Mouse (Mus musculus) midbrain, postnatal 0 days (tissue): ENCODE data around the gene Ccdc142. TPM values are rescaled to one million over a fixed set of nuclear protein-coding genes. Genes with fewer than 3 reads are reported as not detected.

Experiments used
- ATAC-seq: fragments of 200-750 bp; cut with Nextera tagmentation; 2 replicates; pipeline ENCODE4 v1.8.0; 2017; ENCODE audit warnings: moderate number of reproducible peaks, mild to moderate bottlenecking, moderate TSS enrichment, moderate library complexity; ENCODE audit not compliant: low FRiP score
- DNase-seq: peaks from one replicate; pipeline ENCODE4 v3.0.0-alpha.2; 2015; ENCODE audit warnings: low spot score
- H3K27ac ChIP-seq: fragments of 300-500 bp; sonication (generic); 2 replicates; pipeline ENCODE4 v1.5.1; 2014; ENCODE audit warnings: low read depth, mild to moderate bottlenecking, low read length, mixed read lengths
- H3K27me3 ChIP-seq: fragments of 300-500 bp; sonication (generic); 2 replicates; pipeline ENCODE4 v1.6.1; 2014; ENCODE audit warnings: low read length, control low read depth, mixed read lengths; ENCODE audit not compliant: insufficient read depth
- H3K36me3 ChIP-seq: fragments of 300-500 bp; sonication (generic); 2 replicates; pipeline ENCODE4 v1.6.1; 2014; ENCODE audit warnings: low read length, control low read depth, mixed read lengths; ENCODE audit not compliant: insufficient read depth
- H3K4me1 ChIP-seq: fragments of 300-500 bp; sonication (generic); 2 replicates; pipeline ENCODE4 v1.6.1; 2014; ENCODE audit warnings: mild to moderate bottlenecking, control low read depth, antibody characterized with exemption, low read length, mixed read lengths; ENCODE audit not compliant: insufficient read depth
- H3K4me2 ChIP-seq: fragments of 300-500 bp; sonication (generic); 2 replicates; pipeline ENCODE4 v1.6.1; 2014; ENCODE audit warnings: low read depth, mild to moderate bottlenecking, low read length, mixed read lengths; ENCODE audit not compliant: poor library complexity, severe bottlenecking
- H3K4me3 ChIP-seq: fragments of 300-500 bp; sonication (generic); 2 replicates; pipeline ENCODE4 v1.5.1; 2014; ENCODE audit warnings: low read depth, mild to moderate bottlenecking, low read length, moderate library complexity
- H3K9ac ChIP-seq: fragments of 300-500 bp; sonication (generic); replicated peaks from 2 replicates; pipeline ENCODE4 v1.6.1; 2014; ENCODE audit warnings: mild to moderate bottlenecking, low read length, moderate library complexity, mixed read lengths; ENCODE audit not compliant: poor library complexity, severe bottlenecking
- H3K9me3 ChIP-seq: fragments of 300-500 bp; sonication (generic); 2 replicates; pipeline ENCODE4 v1.6.1; 2016; ENCODE audit warnings: low read length, control low read depth
- CTCF ChIP-seq: IDR thresholded peaks from 2 replicates; pipeline ENCODE4 v1.5.1; 2016; ENCODE audit warnings: antibody characterized with exemption, mild to moderate bottlenecking
- WGBS: fragments of 180-500 bp; shearing (Covaris S2); extraction: QIAGEN DNeasy Blood & Tissue Kit; methylation state at CpG from one replicate; pipeline ENCODE4 v1.1.7; 2014; 5-methylcytosine and 5-hydroxymethylcytosine counted together
- polyA plus RNA-seq: library from polyadenylated mRNA; unstranded; fragments of >200 nt; fragmentation: Nextera tagmentation; extraction: Ambion mirVana; gene quantifications from 2 replicates; pipeline ENCODE4 v1.2.1, GENCODE M21; 2015
- total RNA-seq: library from RNA; depleted of rRNA; stranded (reverse); fragments of >200 nt; gene quantifications from 2 replicates; pipeline ENCODE4 v1.2.3, GENCODE M21; 2014

The Ccdc142 gene
- total and polyA plus RNA-seq, 2 experiments from 2014 or later: 6.0 to 13.6 TPM

DNA sequence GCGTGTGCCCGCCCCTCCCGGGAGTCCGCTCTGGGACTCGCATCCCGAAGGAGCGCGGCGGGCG is 31.3 kb upstream of the Ccdc142 start, which contains the start of gene Tlx2:
Gene Tlx2 (minus strand): TSS at position 47 of the 64 bp plus-strand sequence.
- Histone ChIP-seq H3K4me2 (no peak within 1 kb of the TSS), H3K9ac (no peak within 1 kb of the TSS), H3K4me3 (peak within 1 kb of the TSS; percentile 12; the same call in 1 of the 2 replicates)

DNA sequence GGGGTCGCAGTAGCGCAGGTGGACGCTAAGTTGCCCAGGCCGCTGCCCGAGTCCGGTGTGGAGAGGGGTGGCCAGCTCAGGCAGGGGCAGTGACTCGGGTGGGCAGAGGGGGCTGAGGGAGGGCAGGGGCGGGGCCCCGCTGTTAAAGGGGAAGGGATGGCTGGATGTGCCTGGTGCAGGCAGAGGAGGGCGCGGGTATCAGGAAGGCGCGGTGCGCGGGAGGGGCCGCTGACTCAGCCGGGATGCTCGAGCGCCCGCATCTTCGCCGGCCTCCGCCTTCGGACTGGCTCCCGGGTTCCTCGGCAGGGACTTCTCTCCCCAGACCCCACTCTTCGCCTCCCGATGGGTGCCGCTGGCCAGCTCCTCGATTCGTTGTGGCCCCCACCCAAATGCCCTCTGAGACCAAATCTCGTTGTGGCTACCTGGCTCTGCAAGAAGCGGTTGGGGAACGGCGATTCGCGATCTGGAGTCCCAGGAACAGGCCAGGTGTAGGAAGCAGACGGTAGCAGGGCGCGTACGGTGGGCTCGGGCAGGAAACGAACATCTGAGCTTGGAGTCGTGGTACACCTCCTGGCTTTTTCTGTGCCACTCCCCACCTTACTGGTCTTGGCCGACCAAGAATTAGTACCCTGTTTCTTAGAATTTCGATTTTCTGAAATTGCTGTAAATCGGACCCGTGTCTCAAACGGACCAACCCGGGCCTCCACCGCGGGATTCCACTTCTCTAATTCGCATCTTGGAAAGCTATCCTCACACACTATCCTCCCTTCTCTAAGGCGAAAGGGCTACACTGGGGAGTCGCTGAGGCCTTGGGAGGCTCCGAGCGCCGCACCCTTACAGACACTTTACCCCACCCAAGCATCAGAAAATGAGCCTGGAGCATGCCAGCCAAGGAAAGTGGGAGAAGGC is 30.8 kb upstream of the Ccdc142 start:
- WGBS: under 1% methylated on average over 56 of the region's 58 CpGs
- peaks cover 83% of the 10 kb centered on the region for H3K27me3 ChIP-seq
- ATAC-seq (no peak), DNase-seq (no peak)
- no peaks in the 10 kb centered on the region for H3K9me3 ChIP-seq
- 0 out of 2 replicates have a peak overlapping the region, but pooled peaks have one; percentile 1 for H3K4me3 ChIP-seq
- no peak overlapping the region for H3K9ac ChIP-seq
- H3K27ac ChIP-seq: no peak overlapping the region
- no peak overlapping the region for H3K4me2 ChIP-seq
- TF ChIP-seq CTCF: no peak
- H3K36me3 ChIP-seq: no peaks in the 10 kb centered on the region
- peaks cover 3% of the 10 kb centered on the region; the same call in 1 of the 2 replicates for H3K4me1 ChIP-seq

More for the DNA sequence above, 31.3 kb upstream of the Ccdc142 start, which contains the start of gene Tlx2:
- 5% methylated on average over 10 of the region's 10 CpGs for WGBS
- peaks cover 87% of the 10 kb centered on the region for H3K27me3 ChIP-seq
- no peak for TF ChIP-seq CTCF
- no peaks in the 10 kb centered on the region for H3K9me3 ChIP-seq
- no peaks in the 10 kb centered on the region for H3K36me3 ChIP-seq
- no peak for ATAC-seq
- H3K4me1 ChIP-seq: peaks cover 3% of the 10 kb centered on the region; the same call in 1 of the 2 replicates
- no peak for DNase-seq
- no peak within 1 kb of the TSS for H3K27ac ChIP-seq

DNA sequence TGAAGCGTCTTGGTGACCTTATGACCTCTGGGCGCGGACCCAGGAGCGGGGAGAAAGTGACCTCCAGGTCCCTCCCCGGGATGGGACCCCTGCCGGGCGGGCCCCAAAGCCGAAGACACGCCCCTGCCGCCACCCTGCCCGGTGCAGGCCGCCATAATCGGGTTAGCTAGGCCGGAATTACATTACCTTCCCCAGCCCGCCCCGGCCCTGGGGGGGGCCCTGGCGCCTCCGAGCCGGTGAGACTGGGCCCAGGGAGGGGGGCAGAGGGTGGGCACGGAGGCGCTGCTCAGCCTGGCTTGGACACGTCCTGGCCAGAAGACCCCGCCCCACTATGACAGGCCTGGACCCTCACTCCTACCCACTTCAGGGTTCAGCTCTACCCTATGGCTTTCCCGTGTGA is 30.2 kb upstream of the Ccdc142 start:
- Histone ChIP-seq H3K27ac (no peak overlapping the region), H3K27me3 (peaks cover 80% of the 10 kb centered on the region), H3K4me3 (no peak overlapping the region), H3K9ac (no peak overlapping the region), H3K36me3 (no peaks in the 10 kb centered on the region), H3K4me1 (peaks cover 3% of the 10 kb centered on the region; the same call in 1 of the 2 replicates), H3K4me2 (no peak overlapping the region), H3K9me3 (no peaks in the 10 kb centered on the region)
- DNase-seq: no peak
- WGBS: 0% methylated on average over 24 of the region's 24 CpGs
- 0 out of 2 replicates have a peak, but pooled peaks have one; percentile 8 for ATAC-seq
- no peak for TF ChIP-seq CTCF

DNA sequence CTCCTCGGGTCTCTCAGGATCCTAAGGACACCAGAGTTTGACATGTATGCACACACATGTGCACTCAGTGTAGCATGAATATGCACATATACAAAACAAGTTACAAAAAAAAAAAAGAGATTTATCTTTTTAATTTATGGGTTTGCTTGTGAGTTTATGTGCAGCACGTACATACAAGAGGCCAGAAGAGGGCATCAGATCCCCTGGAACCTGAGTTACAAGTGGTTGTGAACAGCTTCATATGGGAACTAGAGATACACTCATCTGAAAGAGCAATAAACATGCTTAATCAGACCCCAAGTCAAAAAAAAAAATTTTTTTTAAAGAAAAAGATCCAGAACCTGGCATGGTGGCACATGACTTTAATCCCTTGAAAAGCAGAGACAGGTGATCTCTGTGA is 26.4 kb upstream of the Ccdc142 start:
- Histone ChIP-seq H3K4me1 (peaks cover 11% of the 10 kb centered on the region), H3K27ac (no peak overlapping the region), H3K36me3 (no peaks in the 10 kb centered on the region), H3K27me3 (peaks cover 50% of the 10 kb centered on the region), H3K4me2 (no peak overlapping the region), H3K9me3 (no peaks in the 10 kb centered on the region), H3K9ac (no peak overlapping the region), H3K4me3 (no peak overlapping the region)
- DNase-seq: no peak
- no peak for ATAC-seq
- 14% methylated on average over 2 of the region's 2 CpGs for WGBS
- TF ChIP-seq CTCF: peak; percentile 34; the same call in 1 of the 2 replicates

DNA sequence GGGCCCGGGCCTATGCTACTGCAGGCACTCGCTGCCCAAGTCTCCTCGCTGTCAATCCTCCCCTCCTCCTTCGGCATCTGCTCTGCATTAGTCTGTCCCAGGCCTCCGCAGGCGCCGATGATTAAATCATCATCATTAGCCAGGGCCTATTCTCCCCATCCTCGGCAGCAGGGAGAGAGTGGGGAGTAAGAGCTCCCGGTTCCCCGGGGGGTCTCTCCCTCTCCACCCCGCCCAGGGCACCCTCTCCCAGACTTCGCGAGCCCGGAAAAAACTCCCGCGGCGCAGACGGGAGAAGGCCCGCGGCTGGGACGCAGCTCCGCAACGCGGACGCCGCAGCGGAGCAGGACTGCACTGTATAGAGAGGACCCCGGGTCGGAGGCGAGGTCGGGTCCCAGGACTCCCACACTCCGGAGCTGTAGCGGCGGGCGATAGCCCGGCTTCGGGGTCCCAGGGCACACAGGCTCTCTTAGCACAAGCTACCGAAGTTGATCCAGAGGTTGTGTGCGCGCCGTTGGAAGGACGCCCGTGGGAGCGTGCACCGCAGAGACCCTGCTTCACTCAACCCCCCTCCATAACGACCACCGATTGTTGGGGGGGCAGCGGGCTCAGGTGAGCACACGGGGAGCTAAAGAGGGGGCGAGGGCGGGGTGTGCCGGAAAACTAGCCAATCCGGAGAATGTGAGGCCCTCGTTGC is 23.6 kb upstream of the Ccdc142 start, which contains the start of gene Pcgf1:
Gene Pcgf1 (plus strand): TSS at position 240 of the 694 bp plus-strand sequence.
- Histone ChIP-seq H3K4me1 (peaks cover 11% of the 10 kb centered on the region; the same call in 1 of the 2 replicates), H3K4me3 (peak within 1 kb of the TSS; percentile 73), H3K27ac (peak within 1 kb of the TSS; percentile 92), H3K4me2 (peak within 1 kb of the TSS; percentile 89), H3K27me3 (peaks cover 29% of the 10 kb centered on the region), H3K9ac (peak within 1 kb of the TSS; percentile 80), H3K9me3 (no peaks in the 10 kb centered on the region), H3K36me3 (0 out of 2 replicates have a peak, but pooled peaks cover 2% of the 10 kb centered on the region)
- WGBS: under 1% methylated on average over 54 of the region's 54 CpGs
- ATAC-seq: peak; percentile 67
- DNase-seq: peak; percentile 99
- no peak for TF ChIP-seq CTCF
